Mouse (Mus musculus): ENCODE results near the gene Wdr4. TPM values are rescaled to one million over a fixed set of nuclear protein-coding genes. Genes with fewer than 3 reads are reported as not detected.
"Not testable (repeated sequence)": the region's sequence is repeated elsewhere in the genome, so short reads cannot be mapped to it uniquely, and the experiment has no call there.

The Wdr4 gene
- total RNA-seq, 2 experiments from 2014 or later, result 23.9 to 28.2 TPM

DNA sequence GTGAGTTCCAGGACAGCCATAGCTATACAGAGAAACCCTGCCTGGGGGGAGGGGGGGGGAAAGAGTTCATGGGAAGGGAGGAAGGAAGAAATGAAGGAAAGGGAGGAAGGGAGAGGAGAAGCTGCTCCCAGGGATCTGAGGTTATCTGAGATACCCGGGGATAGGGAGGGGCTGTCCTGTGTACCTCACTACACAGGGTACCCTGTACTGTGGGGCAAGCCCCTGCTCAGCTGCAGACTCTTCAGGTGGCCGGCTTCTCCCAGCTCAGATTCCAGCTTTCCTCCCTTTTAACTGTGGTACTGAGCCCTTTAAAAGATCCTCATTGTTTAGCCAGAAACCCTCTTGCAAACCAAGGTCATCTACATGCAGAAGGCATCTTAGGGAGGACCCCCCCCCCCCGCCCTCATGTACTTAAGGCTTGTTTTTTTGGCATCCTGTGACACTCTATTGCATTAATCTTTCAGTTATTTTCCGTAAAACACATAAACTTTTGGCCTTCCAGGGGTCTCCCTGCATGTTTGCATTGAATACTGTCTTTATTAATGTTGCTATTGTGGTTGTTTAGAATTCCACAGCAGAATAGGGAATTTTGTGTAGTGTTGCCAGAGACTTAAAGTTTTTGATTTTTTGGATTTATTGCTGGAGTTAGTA lies 21.2 kb upstream of the Wdr4 start:
- intact Hi-C loops (cut with DNase I), result no loop called here

DNA sequence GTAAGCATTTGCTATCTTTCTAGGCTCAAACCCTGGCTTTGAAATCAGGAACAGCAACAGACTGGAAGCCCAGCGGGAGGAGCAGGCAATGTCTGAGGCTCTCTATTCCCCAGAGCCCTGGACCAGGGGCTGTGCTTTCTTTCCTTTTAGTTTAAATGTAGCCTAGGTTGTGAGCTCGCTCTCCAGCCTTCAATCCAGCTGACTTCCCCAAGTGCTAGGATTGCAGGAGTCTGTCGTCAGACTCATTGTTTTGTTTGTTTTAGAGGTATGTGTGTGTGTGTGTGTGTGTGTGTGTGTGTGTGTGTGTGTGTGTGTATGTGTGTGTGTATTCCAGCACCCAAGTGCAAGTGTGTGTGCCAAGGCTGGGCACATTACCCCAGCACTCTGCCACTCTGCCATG lies 20.3 kb upstream of the Wdr4 start:
- intact Hi-C loops (cut with DNase I), result no loop called here
- no peak for DNase-seq (ENCODE audit: low spot score in 2 of 2)

More for the DNA sequence above, 21.2 kb upstream of the Wdr4 start:
- no peak for DNase-seq (ENCODE audit: low spot score in 2 of 2)

DNA sequence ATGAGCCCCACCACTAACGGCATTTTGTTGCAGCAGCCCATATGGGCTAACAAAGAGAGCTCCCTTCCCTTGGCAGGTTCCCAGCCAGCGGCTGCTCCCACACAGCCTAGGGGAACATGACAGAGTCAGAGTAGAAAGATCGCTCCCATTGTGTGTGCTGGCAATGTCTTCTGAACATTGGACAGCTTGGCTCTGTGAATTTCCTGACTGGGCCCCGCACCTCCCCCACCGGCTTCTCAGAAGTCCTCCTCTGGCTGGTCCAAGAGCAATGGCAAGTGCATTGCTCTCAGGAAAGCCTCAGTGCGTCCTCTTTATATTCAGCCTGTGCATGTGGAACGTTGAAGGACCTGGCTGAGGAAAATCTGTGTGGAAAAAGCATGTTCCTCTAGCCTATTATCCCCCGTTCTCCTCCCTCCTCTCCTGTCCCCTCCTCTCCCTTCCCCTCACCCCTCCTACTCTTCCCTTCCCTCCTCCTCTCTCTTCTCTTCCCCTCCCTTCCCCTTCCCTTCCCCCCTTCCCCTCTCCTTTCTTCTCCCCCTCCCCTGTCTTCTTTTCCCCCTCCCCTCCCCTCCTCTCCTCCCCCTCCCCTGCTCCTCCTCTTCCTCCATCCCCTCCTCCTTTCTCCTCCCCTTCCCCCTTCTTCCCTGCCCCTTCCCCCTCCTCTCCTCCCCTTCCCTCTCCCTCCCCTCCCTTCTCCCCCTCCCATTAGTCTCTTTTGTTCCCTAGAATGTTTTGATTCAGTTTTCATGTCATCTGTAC lies 16.3 kb upstream of the Wdr4 start:
- DNase-seq (ENCODE audit: low spot score in 2 of 2), result peak; percentile 68 to 75
- intact Hi-C loops (cut with DNase I), result no loop called here

DNA sequence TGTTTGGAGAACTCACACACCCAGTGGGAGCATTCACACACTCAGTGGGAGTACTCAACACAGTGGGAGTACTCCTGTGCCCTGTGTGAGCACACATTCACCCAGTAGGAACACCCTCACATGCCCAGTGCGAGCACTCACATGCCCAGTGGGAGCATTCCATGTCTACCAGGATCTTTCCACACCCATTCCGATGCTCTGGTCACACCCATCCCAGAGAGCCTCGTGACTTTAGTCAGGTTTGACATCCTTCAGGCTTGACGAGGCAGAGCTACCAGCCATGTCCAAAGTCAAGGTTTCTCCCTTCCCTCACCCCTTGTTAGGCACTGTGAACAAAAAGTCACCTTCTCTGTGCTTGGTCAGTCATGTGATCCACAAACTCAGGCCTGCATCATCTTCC lies 15.6 kb upstream of the Wdr4 start:
- DNase-seq (ENCODE audit: low spot score in 2 of 2), result no peak
- intact Hi-C loops (cut with DNase I), result no loop called here

DNA sequence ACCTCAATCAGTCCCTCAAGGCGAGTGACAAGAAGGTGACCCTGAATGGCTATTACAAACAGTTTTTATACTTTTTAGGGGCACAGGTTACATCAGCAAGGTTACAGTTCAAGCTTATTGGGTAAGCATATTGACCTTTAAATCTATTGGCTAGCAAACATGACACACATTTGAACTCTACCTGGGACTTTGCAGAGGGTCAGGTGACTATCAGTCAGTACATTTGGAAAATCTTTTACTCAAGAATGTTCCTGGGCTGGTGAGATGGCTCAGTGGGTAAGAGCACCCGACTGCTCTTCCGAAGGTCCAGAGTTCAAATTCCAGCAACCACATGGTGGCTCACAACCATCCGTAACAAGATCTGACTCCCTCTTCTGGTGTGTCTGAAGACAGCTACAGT lies 12.6 kb upstream of the Wdr4 start:
- DNase-seq (ENCODE audit: low spot score in 2 of 2); intact Hi-C loops (cut with DNase I): not testable (repeated sequence)

DNA sequence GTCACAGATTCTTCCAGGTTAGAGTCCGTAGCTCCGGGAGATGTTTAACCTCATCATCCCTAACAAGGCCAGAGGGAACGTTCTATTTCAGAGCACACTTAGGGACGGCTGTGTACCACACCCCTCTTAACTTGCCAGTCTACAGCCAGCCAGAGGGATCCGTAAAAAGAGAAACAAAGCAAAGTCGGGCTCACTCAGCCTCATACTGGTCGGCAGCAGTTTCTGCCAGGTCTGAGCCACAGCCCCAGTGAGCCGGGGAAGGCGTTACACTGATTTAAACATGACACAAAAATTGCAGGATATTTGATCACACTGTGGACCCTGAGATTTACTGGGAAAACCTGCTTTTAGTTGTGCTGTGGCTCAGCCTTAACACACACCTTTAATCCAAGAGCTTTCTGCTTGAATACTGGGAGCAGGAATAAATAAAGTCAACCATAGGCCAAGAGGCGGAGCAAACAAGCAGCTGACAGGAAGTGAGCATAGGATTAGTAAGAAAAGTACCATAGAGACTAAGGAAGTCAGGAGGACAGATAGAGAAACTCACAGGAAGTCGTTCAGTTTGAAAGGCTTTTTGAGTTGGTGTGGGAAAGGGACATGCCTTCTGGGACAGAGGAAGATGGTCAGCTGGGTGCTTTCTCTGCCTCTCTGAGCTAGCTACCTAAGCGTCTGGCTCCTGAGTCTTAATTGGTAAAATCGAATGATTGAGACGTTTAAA lies 11.8 kb upstream of the Wdr4 start:
- intact Hi-C loops (cut with DNase I), result no loop called here
- no peak for DNase-seq (ENCODE audit: low spot score in 2 of 2)

DNA sequence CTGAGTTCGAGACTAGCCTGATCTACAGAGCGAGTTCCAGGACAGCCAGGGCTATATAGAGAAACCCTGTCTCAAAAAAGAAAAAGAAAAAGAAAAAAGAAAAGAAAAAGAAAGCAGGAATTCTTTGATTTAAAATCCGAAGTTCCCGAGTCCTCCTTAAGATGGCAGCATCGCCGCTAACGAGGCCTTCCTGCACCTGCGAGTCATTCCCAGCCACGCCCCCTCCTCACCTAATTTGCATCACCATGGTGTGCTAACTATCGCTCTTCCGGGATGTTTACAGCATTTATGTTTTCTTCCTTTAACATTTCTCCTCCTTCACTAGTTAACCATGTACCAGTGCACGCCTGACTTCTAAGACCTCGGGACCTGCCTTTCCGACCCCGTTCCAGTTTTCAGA lies 9.5 kb upstream of the Wdr4 start:
- DNase-seq (ENCODE audit: low spot score in 2 of 2), result no peak
- intact Hi-C loops (cut with DNase I), result no loop called here

DNA sequence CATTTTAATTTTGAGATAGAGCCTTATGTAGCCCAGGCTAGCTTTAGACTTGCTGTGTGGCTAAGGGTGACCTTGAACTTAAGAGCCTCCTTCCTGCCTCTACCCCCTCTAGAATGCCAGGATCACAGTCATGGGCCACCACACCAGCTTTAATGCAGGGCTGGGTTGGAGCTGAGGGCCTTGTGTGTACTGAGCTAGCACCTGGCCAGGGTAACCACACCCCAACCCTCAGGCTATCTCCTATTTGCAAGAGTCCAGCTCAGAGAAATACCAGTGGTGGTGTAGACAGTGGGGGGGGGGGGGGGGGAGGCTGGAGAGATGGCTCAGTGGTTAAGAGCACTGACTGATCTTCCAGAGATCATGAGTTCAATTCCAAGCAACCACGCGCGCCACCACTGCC lies 6.0 kb upstream of the Wdr4 start:
- no peak for DNase-seq (ENCODE audit: low spot score in 2 of 2)
- intact Hi-C loops (cut with DNase I), result no loop called here

DNA sequence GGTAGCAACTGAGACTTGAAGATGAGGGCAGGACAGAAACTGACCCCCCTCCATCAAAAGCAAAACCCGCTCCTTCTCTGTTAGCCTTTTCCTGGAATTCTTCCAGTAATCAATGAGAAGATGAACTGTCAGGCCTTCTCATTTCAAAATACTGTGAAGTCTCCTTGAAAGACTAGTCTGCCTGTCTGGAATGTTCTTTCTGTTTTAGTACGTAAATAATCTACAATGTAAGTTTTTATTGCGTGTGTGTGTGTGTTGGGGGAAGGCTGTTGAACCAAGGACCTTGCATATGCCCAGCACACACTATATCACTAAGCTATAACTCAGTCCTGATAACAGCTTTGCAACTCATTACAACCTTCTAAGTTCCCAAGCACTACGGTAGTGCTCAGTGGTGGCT lies 5.3 kb upstream of the Wdr4 start:
- intact Hi-C loops (cut with DNase I), result no loop called here
- DNase-seq (ENCODE audit: low spot score in 2 of 2), result no peak

DNA sequence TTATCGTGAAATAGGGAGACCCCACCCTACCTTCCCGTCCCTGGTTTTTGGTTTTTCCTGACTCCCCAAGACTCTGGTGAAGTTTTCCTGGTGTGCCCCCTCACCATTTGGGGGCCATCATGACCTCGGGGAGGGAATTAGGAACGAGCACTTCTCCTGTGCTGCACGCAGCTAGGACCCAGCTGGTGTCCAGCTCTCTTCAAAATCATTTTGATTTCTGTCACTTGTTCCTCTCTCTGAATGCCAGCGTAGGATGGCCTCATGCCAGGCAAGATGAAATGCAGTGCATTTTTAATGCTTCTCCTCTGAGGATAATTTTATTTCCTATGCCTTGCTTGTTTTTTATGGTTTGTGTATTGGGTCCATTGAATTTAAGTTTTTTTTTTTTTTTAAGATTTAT lies 2.2 kb upstream of the Wdr4 start:
- no peak for DNase-seq (ENCODE audit: low spot score in 2 of 2)
- intact Hi-C loops (cut with DNase I), result loop anchor here (2.0 to 5.0 kb wide), 3 partner anchors 43 to 505 kb away; partner anchors contain the start of genes Pknox1 and U2af1

DNA sequence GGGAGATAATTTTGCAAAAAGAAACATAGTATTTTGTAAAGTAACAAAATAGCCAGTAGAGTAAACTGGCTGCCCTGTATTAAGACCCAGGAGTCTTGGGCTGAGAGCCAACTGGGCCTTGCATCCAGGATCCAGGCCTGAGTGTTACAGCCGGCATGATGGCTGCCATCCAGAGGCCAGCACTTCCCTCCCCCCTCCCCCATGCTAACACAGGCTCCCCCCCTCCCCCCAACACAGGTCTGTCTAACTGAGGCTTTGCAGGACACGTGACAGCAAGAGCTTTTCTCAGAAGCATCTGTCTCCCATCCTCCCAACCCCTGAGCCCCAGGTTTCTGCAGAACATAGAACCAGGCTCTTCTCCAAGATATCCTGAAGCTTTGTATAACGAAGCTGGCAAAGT lies 1.1 kb upstream of the Wdr4 start:
- no peak for DNase-seq (ENCODE audit: low spot score in 2 of 2)
- intact Hi-C loops (cut with DNase I), result loop anchor here (2.0 to 5.0 kb wide), 3 partner anchors 44 to 506 kb away; partner anchors contain the start of genes Pknox1 and U2af1

DNA sequence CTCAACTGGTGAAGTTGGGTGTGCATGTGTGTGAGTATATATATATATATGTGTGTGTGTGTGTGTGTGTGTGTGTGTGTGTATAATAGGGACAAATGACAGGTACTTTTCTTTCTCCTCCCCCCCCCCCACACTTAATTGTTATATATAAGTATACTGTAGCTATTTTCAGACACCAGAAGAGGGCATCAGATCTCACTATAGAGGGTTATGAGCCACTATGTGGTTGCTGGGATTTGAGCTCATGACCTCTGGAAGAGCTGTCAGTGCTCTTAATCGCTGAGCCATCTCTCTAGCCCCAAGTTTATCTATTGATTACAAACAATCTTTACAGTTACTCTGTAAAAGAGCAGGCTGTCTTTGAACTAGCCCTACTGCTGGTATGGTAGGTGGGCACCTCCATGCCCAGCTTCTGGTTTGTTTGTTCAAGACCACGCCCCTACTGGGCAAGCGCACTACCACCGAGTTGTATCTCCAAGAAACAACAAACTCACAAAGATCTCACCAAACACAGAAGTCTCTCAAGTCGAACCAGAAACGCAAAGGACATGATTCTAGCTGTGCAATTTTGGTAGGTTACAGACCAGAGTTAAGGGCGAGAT lies 335 bp downstream of the Wdr4 start:
- intact Hi-C loops (cut with DNase I), result no loop called here
- no peak for DNase-seq (ENCODE audit: low spot score in 2 of 2)

DNA sequence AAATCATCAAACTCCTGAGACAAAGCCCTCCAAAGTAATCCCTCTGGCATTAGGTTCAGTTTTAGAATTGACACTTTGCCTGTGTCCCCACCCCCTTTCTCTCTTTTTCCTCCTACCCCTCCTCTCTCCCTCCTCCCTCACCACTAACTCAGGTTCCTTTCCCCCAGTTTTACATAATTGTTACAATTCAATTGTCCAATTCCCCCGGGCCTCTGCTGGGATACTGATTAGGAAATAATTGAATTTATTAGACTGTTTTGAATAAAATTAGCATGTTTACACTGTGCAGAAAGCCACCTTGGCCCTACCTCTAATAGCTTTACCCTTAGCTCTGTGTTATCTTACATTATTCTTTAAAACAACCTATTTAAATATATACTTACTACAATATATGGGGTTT lies 5.1 kb downstream of the Wdr4 start:
- no peak for DNase-seq (ENCODE audit: low spot score in 2 of 2)
- intact Hi-C loops (cut with DNase I), result no loop called here

DNA sequence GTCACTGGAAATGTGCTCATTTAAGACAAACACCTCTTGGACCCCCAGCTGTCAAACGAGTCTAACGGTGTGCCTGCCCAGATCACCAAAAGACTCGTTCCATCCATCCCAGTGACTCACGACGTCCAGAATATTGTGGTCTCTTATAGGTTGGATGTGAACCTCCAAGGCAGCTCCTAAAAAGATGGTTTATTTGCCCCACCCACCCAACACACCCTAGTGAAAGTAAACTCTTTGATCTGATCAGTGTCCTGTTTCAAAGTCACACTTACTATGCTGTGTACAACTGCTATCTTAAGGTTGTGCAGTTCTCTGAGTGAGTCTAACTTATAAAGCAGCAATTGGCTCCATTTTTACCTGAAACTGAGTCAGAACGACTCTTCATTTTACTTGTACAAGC lies 7.2 kb downstream of the Wdr4 start:
- DNase-seq (ENCODE audit: low spot score in 2 of 2), result no peak
- intact Hi-C loops (cut with DNase I), result no loop called here

DNA sequence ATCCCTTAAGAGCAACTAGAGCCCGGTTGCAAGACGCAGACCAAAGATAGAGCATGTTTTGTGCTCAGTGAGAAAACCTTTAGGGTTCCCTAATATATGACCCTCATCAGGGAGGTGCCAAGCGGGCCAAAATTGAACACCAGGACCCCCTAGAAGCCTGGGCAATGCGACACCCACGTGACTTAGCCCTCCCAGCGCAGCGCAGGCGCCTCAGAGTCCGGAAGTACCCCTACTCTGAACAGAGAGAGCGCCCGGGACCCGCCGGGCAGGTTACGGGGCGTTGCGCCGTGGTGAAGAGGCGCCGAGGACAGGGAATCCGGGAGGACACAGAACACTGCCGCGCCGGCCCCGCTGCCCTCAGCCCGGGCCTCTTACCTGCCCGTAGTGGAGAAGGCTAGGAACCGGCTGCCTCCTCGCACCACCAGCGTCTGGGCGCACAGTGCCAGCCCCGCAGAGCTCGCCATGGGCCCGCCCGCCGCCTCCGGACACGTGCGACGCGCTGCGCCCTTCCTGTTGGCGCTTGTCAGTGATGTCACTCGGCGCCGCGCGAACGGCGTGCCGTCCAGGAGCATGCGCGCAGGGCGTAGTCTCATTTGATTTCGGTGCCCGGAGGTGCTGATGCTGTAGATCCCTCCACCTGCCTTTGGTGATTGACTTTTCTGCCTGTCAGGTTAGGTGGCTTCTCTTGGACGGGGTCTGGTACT lies 7.8 kb downstream of the Wdr4 start:
- intact Hi-C loops (cut with DNase I), result no loop called here
- DNase-seq (ENCODE audit: low spot score in 2 of 2), result peak; percentile 89 to 90

DNA sequence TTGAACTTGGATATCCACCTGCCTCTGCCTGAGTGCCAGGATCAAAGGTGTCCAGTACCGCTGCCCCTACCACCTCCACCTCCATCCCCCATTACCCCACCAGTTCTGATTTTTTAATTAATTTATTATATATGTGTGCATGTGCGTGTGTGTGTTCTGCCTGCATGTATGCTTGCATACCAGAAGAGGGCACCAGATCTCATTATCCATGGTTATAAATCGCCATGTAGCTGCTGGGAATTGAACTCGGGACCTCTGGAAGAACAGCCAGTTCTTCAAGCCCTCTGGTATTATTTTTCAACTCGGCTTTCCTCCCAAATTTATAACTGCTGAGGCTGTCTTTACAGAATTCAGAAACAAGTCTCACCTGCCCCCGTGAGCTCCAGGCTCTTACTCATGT lies 8.8 kb downstream of the Wdr4 start:
- no peak for DNase-seq (ENCODE audit: low spot score in 2 of 2)
- intact Hi-C loops (cut with DNase I), result no loop called here

DNA sequence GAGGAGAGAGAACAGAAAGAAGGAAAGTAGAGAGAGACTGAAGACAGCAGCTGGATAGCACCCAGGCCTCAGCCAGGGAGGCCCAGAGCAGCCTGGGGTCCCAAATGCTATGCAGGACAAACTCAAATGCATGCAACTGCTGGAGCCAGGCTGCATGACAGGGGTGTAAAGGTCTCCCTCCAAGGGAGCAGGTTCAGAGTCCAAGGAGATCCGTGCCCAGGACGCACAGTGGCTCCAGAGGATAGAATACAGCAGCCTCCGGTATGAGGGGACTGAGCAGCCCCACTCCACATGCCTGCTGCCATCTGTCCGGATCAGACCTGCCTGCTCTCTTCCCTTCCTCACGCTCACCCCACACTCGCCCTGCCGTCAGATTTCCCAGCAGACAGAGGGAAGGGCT lies 13.5 kb downstream of the Wdr4 start:
- intact Hi-C loops (cut with DNase I), result no loop called here
- DNase-seq (ENCODE audit: low spot score in 2 of 2), result no peak

DNA sequence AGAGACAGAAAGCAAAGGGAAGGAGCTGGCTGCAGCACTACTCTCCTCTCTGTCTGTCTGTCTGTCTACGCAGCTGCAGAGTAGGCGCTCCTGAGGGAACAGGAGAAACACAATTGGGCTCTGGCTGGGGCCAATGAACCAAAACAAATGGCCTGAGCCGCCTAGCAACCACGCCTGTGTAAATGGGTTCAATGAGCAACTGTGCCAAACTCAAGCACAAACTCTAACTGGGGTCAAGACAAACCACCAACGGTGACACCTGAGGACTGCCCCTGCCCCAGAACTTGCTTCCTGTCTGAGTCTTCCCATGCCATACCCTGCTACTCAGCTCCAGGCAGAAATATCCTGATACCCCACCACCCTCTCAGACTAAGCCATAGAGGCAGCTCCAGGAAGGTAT lies 14.8 kb downstream of the Wdr4 start:
- intact Hi-C loops (cut with DNase I), result no loop called here
- DNase-seq (ENCODE audit: low spot score in 2 of 2), result no peak

DNA sequence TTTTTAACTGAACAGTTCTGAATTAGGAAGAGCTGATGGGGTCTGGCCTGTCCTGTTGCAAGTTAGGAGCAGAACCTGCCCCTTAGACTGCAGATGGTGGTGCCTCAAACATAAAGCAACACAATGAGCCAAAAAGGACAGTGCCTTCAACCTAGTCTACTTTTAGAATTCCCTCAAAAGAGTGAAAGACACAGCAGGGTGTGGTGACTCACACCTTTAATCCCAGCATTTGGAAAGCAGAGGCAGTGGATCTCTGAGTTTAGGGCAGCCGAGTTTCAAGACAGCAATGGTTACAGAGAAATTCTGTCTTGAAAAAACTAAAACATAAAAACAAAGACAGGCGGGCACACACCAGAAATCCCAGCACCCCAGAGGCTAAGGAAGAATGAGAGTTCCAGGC lies 15.8 kb downstream of the Wdr4 start:
- no peak for DNase-seq (ENCODE audit: low spot score in 2 of 2)
- intact Hi-C loops (cut with DNase I), result no loop called here

DNA sequence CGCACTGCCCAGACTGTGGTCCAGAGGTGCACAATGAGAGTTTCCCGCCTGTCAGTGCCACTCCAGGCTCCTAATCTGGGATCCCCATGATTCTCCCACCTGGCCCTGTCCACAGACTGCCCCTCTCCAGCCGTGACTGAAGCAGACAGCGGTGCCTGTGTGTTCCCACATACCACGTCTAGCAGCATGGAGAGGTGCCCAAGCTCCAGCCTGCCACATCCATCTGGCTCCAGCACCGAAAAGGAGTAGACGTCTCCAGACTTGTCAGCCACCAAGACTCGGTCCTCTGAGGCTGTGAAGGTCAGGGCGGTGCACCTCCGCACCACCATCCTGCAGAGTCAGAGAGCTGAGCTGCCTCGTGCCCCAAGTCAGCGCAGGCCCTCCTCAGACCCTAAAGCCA lies 16.4 kb downstream of the Wdr4 start:
- peak in 1 of 2 experiments; percentile 25 for DNase-seq (ENCODE audit: low spot score in 2 of 2)
- intact Hi-C loops (cut with DNase I), result no loop called here
